Mouse (Mus musculus) neural tube, embryonic 15.5 days (tissue): ENCODE data around the gene Dcxr. TPM values are rescaled to one million over a fixed set of nuclear protein-coding genes. Genes with fewer than 3 reads are reported as not detected.

Experiments
- ATAC-seq: fragments of 200-750 bp; cut with Nextera tagmentation; 2 replicates; pipeline ENCODE4 v1.8.0; 2017; ENCODE audit warnings: mild to moderate bottlenecking, moderate TSS enrichment, moderate library complexity; ENCODE audit not compliant: low FRiP score
- H3K27ac ChIP-seq: fragments of 300-500 bp; sonication (generic); replicated peaks from 2 replicates; pipeline ENCODE4 v1.5.1; 2015; ENCODE audit warnings: mild to moderate bottlenecking, inconsistent platforms
- H3K27me3 ChIP-seq: fragments of 300-500 bp; sonication (generic); replicated peaks from 2 replicates; pipeline ENCODE4 v1.6.1; 2015; ENCODE audit warnings: inconsistent platforms
- H3K36me3 ChIP-seq: fragments of 300-500 bp; sonication (generic); 2 replicates; pipeline ENCODE4 v1.6.1; 2015; ENCODE audit warnings: inconsistent platforms
- H3K4me1 ChIP-seq: fragments of 300-500 bp; sonication (generic); 2 replicates; pipeline ENCODE4 v1.6.1; 2015; ENCODE audit warnings: inconsistent platforms
- H3K4me2 ChIP-seq: fragments of 300-500 bp; sonication (generic); 2 replicates; pipeline ENCODE4 v1.6.1; 2015; ENCODE audit warnings: inconsistent platforms, mild to moderate bottlenecking, moderate library complexity
- H3K4me3 ChIP-seq: fragments of 300-500 bp; sonication (generic); replicated peaks from 2 replicates; pipeline ENCODE4 v1.5.1; 2015; ENCODE audit warnings: mild to moderate bottlenecking, inconsistent platforms
- H3K9ac ChIP-seq: fragments of 300-500 bp; sonication (generic); replicated peaks from 2 replicates; pipeline ENCODE4 v1.6.1; 2015; ENCODE audit warnings: mild to moderate bottlenecking, inconsistent platforms
- H3K9me3 ChIP-seq: fragments of 300-500 bp; sonication (generic); replicated peaks from 2 replicates; pipeline ENCODE4 v1.6.1; 2016; ENCODE audit warnings: inconsistent platforms
- WGBS: fragments of 180-500 bp; shearing (Covaris S2); methylation state at CpG from one replicate; pipeline ENCODE4 v1.1.7; 2015; ENCODE audit warnings: mixed read lengths; 5-methylcytosine and 5-hydroxymethylcytosine counted together
- polyA plus RNA-seq: library from polyadenylated mRNA; unstranded; fragments of >200 nt; fragmentation: Nextera tagmentation; extraction: Ambion mirVana; gene quantifications from 2 replicates; pipeline ENCODE4 v1.2.1, GENCODE M21; 2015

Dcxr gene
- polyA plus RNA-seq, 1 experiment from 2014 or later = 9.4 TPM

DNA sequence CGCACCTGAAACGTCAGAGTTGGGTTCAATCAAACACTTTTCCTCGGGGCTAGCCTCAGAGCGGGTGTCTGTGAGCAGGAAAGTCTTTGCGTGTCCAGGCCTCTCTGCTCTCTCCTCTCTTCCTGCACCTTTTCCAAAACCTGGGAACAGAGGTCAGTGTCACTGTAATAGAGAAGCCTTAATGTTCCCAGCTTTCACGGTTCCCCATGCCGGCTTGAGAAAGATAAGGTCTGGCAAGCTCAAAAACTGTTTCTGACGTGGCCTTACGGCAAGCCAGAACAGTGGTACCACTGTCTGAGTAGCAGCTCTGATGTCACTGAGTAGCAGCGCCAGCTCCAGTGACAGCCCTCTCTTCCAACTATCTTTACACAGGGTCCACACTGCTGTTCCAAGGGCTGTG, 12.5 kb downstream of the Dcxr start:
- Histone ChIP-seq H3K36me3 (peaks cover 46% of the 10 kb centered on the region), H3K4me1 (peaks cover 37% of the 10 kb centered on the region), H3K4me3 (peak overlapping the region; percentile 67), H3K27ac (peak overlapping the region; percentile 70; the same call in 1 of the 2 replicates), H3K9ac (peak overlapping the region; percentile 69), H3K27me3 (no peaks in the 10 kb centered on the region), H3K9me3 (no peaks in the 10 kb centered on the region), H3K4me2 (peak overlapping the region; percentile 100)
- 63% methylated on average over 10 of the region's 10 CpGs for WGBS
- no peak for ATAC-seq

DNA sequence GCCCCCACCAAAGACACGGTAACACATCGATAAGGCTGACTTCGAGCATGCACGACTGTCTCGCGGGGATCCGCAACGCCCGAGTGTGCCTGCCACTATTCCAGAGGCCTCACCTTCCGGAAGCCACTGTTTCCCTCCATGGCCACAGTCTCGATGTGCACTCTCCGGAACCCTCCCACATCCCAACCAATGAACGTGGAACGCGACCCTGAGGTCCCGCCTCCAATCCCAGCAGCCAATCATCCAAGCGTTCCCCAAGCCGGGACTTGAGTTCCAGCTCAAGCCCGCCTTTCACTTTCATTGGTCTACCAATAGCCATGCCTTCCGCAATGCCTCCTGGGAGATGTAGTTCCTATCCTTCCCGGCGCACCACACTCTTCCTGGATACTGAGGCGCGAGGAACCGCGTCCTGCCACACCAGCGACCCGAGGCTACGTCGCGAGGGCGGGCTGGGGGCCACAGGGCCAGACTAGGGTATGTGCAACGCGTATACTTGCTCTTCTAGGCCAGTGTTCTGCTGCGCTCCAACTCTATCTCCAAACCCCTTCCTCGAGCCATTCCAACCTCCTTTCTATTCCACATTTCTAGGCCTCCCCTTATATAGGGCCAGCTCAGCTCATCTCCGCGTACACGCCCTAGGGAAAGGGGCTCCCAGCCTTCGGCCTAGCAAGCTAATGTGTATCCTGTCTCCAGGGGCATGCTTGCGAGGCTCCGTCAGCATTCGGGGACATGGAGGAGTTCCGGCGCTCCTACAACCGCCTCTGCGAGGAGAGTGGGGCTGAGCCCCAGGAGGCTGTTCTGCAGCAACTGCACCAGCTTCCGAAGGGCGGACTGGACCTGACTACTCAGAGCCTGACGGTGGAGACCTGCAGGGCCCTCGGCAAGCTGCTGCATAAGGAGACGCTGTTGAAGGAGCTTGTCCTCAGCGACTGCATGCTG, 13.2 kb downstream of the Dcxr start, which contains the start of the genes Cenpx and Lrrc45:
Gene Cenpx (minus strand): TSS at position 159 of the 939 bp plus-strand sequence.
Gene Lrrc45 (plus strand): TSS at position 346 of the 939 bp plus-strand sequence.
- peaks cover 41% of the 10 kb centered on the region for H3K36me3 ChIP-seq
- peaks cover 37% of the 10 kb centered on the region for H3K4me1 ChIP-seq
- H3K4me3 ChIP-seq = peak within 1 kb of the TSS; percentile 67
- 2% methylated on average over 53 of the region's 53 CpGs for WGBS
- peak within 1 kb of the TSS; percentile 69 for H3K9ac ChIP-seq
- H3K9me3 ChIP-seq = no peaks in the 10 kb centered on the region
- peak within 1 kb of the TSS; percentile 100 for H3K4me2 ChIP-seq
- H3K27ac ChIP-seq = peak within 1 kb of the TSS; percentile 84
- H3K27me3 ChIP-seq = no peaks in the 10 kb centered on the region
- peak; percentile 97 for ATAC-seq

DNA sequence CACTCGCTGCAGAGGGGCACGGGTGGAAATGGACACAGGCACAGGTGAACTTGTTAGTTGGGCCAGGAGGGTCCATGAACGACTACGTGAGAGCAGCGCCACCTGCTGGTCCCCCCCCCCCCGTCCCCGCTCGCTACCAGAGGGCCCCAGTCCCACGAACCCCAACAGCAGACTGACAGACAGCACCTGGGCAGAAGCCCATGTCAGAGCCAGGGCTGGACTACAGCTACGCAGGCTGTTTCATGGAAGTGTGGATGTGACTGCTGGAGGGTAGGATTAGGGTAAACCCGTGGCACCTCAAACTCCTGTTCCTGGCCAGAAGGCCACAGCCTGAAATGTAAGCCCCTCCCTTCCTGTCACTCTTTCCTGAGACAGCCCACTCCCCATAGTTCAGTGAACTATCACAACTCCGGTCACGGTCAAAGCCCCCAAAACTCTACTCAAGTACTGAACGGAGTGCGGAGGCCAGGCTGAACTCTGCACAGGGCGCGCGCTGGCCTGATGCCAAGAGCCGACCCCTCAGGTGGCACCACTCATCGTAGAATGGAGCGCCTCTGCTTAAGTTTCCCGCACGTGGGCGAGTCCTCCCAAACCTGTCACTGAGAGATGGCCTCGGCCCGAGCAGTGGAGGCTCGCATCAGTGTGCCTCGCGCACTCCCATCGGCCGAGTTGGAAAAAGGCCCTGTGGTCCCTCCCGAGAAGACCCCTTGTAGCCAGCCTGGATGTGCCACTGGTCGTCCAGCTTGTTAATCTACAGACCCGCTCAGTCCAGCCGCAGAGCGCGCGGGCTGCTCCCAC, 14.1 kb downstream of the Dcxr start:
- under 1% methylated on average over 38 of the region's 38 CpGs for WGBS
- peak; percentile 49 for ATAC-seq
- Histone ChIP-seq H3K36me3 (peaks cover 38% of the 10 kb centered on the region), H3K4me3 (peak overlapping the region; percentile 67), H3K9me3 (no peaks in the 10 kb centered on the region), H3K4me1 (peaks cover 37% of the 10 kb centered on the region), H3K27me3 (no peaks in the 10 kb centered on the region), H3K27ac (peak overlapping the region; percentile 84), H3K4me2 (peak overlapping the region; percentile 100), H3K9ac (peak overlapping the region; percentile 68)

DNA sequence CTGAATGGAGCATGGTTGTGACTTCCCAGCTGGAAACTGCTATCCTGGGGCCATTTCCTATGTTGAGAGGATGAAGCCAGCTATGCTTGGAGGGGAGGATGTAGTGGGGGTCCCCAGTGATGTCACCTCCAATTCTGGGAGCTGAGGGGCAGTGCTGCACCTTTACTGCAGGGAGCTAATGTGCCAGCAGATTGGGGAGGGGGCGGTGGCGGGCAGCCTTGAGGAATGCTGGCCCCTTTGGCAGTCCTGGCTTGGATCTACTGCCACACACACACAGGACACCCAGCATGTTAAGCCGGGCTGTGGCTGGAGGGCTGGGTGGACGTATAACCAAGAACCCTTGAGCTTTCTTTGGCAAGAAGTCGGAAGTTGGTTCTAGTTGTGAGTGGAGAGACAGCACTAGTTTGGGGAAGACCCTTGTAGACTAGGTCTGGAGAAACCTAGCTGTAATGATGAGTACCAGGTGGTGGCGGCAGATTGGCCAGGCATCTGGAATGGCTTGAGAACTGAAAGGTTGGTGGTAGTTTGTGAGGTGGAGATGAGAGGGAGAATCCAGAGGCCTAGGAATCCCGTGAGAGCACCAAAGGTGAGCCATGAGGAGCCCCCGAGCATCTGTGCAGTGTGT, 15.0 kb downstream of the Dcxr start:
- H3K27me3 ChIP-seq = no peaks in the 10 kb centered on the region
- peaks cover 30% of the 10 kb centered on the region for H3K36me3 ChIP-seq
- H3K4me3 ChIP-seq = peak overlapping the region; percentile 67; the same call in 1 of the 2 replicates
- H3K9ac ChIP-seq = peak overlapping the region; percentile 68
- WGBS = 60% methylated on average over 8 of the region's 8 CpGs
- no peak for ATAC-seq
- peaks cover 37% of the 10 kb centered on the region for H3K4me1 ChIP-seq
- no peaks in the 10 kb centered on the region for H3K9me3 ChIP-seq
- H3K4me2 ChIP-seq = peak overlapping the region; percentile 100
- H3K27ac ChIP-seq = no peak overlapping the region

DNA sequence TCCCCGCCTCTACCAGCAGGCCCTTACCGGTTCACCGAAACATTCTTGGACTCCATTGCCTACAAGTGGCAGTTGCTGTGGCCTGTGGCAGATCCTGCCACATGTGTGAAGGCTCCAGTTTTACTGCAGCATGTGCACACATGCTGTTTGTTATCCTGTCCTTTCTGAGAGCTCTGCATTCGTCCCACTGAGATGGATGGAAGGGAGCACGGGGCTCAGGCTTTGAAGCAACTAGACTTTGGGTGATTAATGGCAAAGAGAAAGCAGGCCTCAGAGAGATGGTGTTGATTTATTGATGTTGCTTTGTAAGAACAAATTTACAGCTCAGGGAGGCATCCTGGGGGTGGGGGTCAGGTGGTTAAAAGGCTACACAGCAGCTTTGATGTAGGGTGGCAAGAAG, 16.4 kb downstream of the Dcxr start:
- H3K36me3 ChIP-seq = peaks cover 25% of the 10 kb centered on the region
- no peaks in the 10 kb centered on the region for H3K27me3 ChIP-seq
- no peak overlapping the region for H3K4me3 ChIP-seq
- 25% methylated on average over 5 of the region's 5 CpGs for WGBS
- no peak overlapping the region for H3K27ac ChIP-seq
- H3K4me1 ChIP-seq = peaks cover 39% of the 10 kb centered on the region
- ATAC-seq = no peak
- no peak overlapping the region for H3K4me2 ChIP-seq
- no peaks in the 10 kb centered on the region for H3K9me3 ChIP-seq
- no peak overlapping the region for H3K9ac ChIP-seq

DNA sequence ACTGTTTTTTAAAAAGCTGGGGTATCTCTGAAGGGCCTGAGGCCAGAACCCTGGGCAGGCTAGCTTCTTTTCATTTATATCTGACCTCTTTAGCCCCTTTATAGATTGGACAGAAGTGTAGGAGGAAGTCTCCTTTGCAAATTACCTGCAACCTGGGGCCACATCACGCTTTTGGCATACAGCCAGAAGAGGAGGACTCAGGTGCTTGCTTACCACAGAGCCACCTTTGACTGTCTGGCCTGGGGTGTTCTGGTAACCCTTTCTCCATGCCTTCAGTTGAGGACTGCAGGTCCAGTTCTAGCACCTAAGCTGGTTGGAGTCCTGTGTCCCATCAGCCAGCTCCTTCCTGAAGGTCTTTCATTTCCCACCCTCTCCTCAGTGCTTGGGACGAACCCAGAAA, 17.5 kb downstream of the Dcxr start:
- ATAC-seq = no peak
- peaks cover 23% of the 10 kb centered on the region for H3K36me3 ChIP-seq
- WGBS = 77% methylated on average over 2 of the region's 2 CpGs

DNA sequence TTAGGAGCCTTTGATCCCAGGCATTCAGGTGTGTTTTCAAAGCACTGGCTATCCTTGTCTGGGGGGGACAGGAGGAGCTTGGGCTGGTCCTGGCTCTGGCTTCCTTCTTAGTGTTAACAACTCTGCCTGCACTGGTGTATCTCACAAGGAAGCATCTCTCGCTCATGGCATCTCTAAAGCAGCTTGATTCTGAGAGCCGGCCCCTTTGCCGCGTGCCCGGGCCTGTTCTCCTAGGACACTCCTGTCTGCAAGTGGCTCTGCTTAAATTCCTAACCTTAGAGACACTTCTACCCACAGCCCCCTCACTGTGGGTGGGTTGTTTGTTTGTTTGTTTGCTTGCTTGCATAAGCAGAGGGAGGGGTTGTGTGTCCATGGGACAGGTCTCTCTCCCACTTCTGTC, 19.1 kb downstream of the Dcxr start:
- peaks cover 29% of the 10 kb centered on the region for H3K4me1 ChIP-seq

More for the DNA sequence above, 17.5 kb downstream of the Dcxr start:
- Histone ChIP-seq H3K4me3 (no peak overlapping the region), H3K9me3 (no peaks in the 10 kb centered on the region), H3K27me3 (no peaks in the 10 kb centered on the region), H3K4me1 (peaks cover 36% of the 10 kb centered on the region), H3K9ac (no peak overlapping the region), H3K27ac (no peak overlapping the region), H3K4me2 (no peak overlapping the region)

DNA sequence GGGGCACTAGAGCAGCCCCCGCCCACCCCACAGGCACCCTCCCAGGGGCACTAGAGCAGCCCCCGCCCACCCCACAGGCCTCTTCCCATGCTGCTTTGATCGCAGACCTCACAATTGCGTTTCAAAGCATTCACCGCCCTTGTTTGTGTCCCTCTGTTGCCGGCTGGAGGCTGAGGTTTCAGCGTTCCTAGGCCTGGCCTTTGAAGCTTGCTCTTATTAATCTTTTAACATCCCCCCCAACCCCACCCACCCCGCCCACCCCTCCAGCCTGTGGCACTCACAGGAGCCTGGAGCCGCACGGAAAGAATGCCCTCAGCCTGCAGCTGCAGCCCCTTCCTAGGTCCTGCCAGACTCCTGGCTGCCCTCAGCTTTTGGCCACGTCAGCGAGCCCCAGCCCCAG, 19.9 kb downstream of the Dcxr start:
- WGBS = 13% methylated on average over 12 of the region's 12 CpGs
- no peaks in the 10 kb centered on the region for H3K9me3 ChIP-seq
- no peak for ATAC-seq
- no peak overlapping the region for H3K9ac ChIP-seq
- no peaks in the 10 kb centered on the region for H3K27me3 ChIP-seq
- no peak overlapping the region for H3K4me3 ChIP-seq
- H3K4me2 ChIP-seq = no peak overlapping the region
- H3K36me3 ChIP-seq = peaks cover 26% of the 10 kb centered on the region
- peaks cover 22% of the 10 kb centered on the region for H3K4me1 ChIP-seq
- H3K27ac ChIP-seq = peak overlapping the region; percentile 54; the same call in 1 of the 2 replicates

More for the DNA sequence above, 19.1 kb downstream of the Dcxr start:
- Histone ChIP-seq H3K27ac (peak overlapping the region; percentile 54; the same call in 1 of the 2 replicates), H3K9ac (no peak overlapping the region), H3K27me3 (no peaks in the 10 kb centered on the region), H3K9me3 (no peaks in the 10 kb centered on the region), H3K4me3 (no peak overlapping the region), H3K4me2 (no peak overlapping the region), H3K36me3 (peaks cover 23% of the 10 kb centered on the region)
- WGBS = 33% methylated on average over 5 of the region's 5 CpGs
- no peak for ATAC-seq

DNA sequence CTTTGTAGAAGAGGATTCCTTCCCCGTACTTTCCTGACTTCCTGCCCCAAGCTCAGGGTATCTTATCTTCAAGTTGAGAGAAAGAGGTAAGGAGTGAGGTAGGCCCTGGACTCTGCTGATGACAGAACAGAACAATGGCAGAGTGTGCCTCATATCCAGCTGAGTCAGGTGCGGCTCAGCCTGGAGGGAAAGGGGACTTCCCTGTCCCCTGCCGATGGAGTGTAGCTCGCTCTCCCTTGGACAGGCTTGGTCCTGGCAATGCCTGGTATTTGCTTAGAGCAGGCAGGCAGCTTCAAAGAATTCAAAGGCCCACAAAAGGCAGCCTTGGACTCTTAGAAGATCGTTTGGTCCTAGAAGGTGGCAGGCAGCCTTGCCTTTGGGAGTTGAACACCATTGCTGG, 21.0 kb downstream of the Dcxr start:
- H3K9ac ChIP-seq = no peak overlapping the region
- 59% methylated on average over 5 of the region's 5 CpGs for WGBS
- no peak overlapping the region for H3K4me2 ChIP-seq
- no peaks in the 10 kb centered on the region for H3K27me3 ChIP-seq
- ATAC-seq = no peak
- H3K27ac ChIP-seq = no peak overlapping the region
- no peak overlapping the region for H3K4me3 ChIP-seq
- H3K9me3 ChIP-seq = no peaks in the 10 kb centered on the region
- H3K4me1 ChIP-seq = peaks cover 16% of the 10 kb centered on the region
- H3K36me3 ChIP-seq = peaks cover 33% of the 10 kb centered on the region

DNA sequence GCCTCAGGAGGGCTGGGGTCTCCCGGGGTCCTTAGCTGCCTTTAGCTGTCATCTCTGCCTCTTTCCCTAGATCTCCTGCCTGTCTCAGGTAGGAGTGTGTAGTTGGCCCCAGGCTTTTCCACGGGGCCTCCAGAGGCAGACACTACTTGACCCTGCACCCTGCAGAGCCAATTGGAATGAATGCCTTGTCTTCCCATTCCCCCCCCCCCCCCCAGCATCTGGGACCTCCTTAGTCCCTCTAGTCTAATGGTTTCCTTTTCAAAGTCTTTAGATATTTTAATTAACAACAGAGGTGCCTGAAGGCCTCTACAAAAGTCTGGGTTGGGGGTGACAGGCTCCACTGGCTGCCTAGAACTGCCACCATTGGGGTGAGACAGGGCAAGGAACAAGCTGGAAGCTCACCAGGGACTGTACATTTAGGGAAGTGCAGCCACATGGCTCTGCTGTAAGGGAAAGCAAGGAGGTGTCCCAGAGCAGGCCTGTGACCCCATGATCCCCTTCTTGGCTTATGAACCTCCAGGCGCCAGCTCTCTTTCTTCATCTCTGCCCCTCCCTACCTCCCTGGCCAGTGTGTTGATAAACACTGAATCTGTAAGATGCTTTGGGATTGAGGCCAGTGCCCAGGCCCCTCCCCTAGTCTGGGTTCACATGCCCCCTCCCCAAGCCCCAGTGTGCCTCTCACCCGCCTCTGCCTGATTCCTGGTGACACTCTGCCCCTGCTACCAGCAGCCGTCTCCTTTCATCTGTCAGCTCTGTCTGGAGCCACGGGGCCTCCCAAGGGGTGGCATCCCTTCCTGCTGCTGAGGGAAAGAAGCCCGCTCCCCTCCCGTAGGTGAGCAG, 22.4 kb downstream of the Dcxr start:
- peaks cover 22% of the 10 kb centered on the region for H3K36me3 ChIP-seq
- WGBS = 24% methylated on average over 8 of the region's 8 CpGs
- no peak for ATAC-seq
- H3K27me3 ChIP-seq = no peaks in the 10 kb centered on the region
- H3K9me3 ChIP-seq = no peaks in the 10 kb centered on the region
- H3K9ac ChIP-seq = no peak overlapping the region; the same call in 1 of the 2 replicates
- peaks cover 16% of the 10 kb centered on the region for H3K4me1 ChIP-seq
- H3K27ac ChIP-seq = no peak overlapping the region
- H3K4me3 ChIP-seq = no peak overlapping the region
- H3K4me2 ChIP-seq = no peak overlapping the region
